Mouse (Mus musculus) limb, embryonic 13.5 days (tissue): ENCODE results near the gene Rasgef1b. TPM values are rescaled to one million over a fixed set of nuclear protein-coding genes. Genes with fewer than 3 reads are reported as not detected.

Experiments
- ATAC-seq: fragments of 200-750 bp; cut with Nextera tagmentation; 2 replicates; pipeline ENCODE4 v1.8.0; 2017; ENCODE audit warnings: low read depth, moderate number of reproducible peaks, moderate TSS enrichment; ENCODE audit not compliant: low FRiP score
- H3K27ac ChIP-seq: fragments of 300-500 bp; sonication (generic); 2 replicates; pipeline ENCODE4 v1.5.1; 2015; ENCODE audit warnings: inconsistent platforms, mild to moderate bottlenecking, moderate library complexity
- H3K27me3 ChIP-seq: fragments of 300-500 bp; sonication (generic); 2 replicates; pipeline ENCODE4 v1.6.1; 2015; ENCODE audit warnings: mild to moderate bottlenecking, inconsistent platforms
- H3K36me3 ChIP-seq: fragments of 300-500 bp; sonication (generic); 2 replicates; pipeline ENCODE4 v1.6.1; 2015; ENCODE audit warnings: inconsistent platforms, mild to moderate bottlenecking, moderate library complexity
- H3K4me1 ChIP-seq: fragments of 300-500 bp; sonication (generic); 2 replicates; pipeline ENCODE4 v1.6.1; 2015; ENCODE audit warnings: inconsistent platforms
- H3K4me2 ChIP-seq: fragments of 300-500 bp; sonication (generic); replicated peaks from 2 replicates; pipeline ENCODE4 v1.6.1; 2015; ENCODE audit warnings: inconsistent platforms, mild to moderate bottlenecking, moderate library complexity
- H3K4me3 ChIP-seq: fragments of 300-500 bp; sonication (generic); 2 replicates; pipeline ENCODE4 v1.5.1; 2015; ENCODE audit warnings: moderate library complexity, mild to moderate bottlenecking, inconsistent platforms
- H3K9ac ChIP-seq: fragments of 300-500 bp; sonication (generic); 2 replicates; pipeline ENCODE4 v1.6.1; 2015; ENCODE audit warnings: mild to moderate bottlenecking, inconsistent platforms
- H3K9me3 ChIP-seq: fragments of 300-500 bp; sonication (generic); 2 replicates; pipeline ENCODE4 v1.6.1; 2016; ENCODE audit warnings: inconsistent platforms
- WGBS: fragments of 180-500 bp; shearing (Covaris S2); methylation state at CpG from one replicate; pipeline ENCODE4 v1.1.7; 2015; 5-methylcytosine and 5-hydroxymethylcytosine counted together
- polyA plus RNA-seq: library from polyadenylated mRNA; unstranded; fragments of >200 nt; fragmentation: Nextera tagmentation; extraction: Ambion mirVana; gene quantifications from 2 replicates; pipeline ENCODE4 v1.2.1, GENCODE M21; 2015

The Rasgef1b gene
- polyA plus RNA-seq, 1 experiment from 2014 or later, result 16.0 TPM

DNA sequence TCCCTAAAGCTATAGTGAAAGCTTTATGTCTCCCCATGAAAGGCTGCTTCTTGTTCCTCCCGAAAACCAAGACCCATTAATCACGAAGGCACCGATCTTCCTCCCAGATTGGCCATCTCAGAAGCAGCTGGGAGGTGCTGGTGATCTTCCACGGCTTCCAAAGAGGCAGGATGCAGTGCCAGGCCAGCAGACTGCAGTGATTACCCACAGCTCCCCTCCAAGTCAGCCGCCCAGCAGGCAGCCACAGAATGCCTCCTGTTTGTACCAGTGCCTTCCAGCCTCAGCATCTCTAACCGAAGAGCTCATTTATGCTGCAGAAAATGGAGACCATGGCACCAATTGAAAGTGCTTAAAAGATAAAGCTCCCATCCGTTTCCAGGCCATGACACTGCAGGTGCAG, 131.2 kb downstream of the Rasgef1b start:
- WGBS, result 41% methylated on average over 7 of the region's 7 CpGs
- no peak overlapping the region for H3K27ac ChIP-seq
- H3K27me3 ChIP-seq, result 0 out of 2 replicates have a peak, but pooled peaks cover 7% of the 10 kb centered on the region
- H3K4me2 ChIP-seq, result no peak overlapping the region
- no peaks in the 10 kb centered on the region for H3K9me3 ChIP-seq
- no peaks in the 10 kb centered on the region for H3K36me3 ChIP-seq
- H3K4me1 ChIP-seq, result peaks cover 27% of the 10 kb centered on the region
- no peak for ATAC-seq
- no peak overlapping the region for H3K4me3 ChIP-seq
- no peak overlapping the region for H3K9ac ChIP-seq

DNA sequence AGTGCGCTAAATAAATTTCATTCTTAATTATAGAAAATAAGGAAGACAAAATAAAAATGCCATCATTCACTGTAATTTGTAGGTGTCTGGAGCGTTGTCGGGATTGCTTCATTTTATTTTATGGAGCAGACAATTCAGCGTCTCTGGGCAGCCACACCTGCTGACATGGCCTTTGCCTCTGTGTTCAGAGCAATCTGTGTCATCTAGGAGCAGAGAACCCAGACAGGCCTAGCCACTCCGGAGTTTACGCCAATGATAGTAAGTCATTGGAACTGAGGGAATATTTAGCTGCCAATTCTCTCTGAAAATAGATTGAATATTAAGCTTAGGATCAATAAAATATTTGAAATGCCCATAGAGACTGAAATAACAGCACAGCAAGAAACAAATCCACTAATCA, 137.5 kb downstream of the Rasgef1b start:
- 19% methylated on average over 6 of the region's 6 CpGs for WGBS

GRCm38 (mm10) chr5:99590539-99590938, 138.3 kb downstream of the Rasgef1b start:
- H3K27ac ChIP-seq, result no peak overlapping the region
- H3K4me2 ChIP-seq, result no peak overlapping the region
- peaks cover 7% of the 10 kb centered on the region; the same call in 1 of the 2 replicates for H3K27me3 ChIP-seq
- H3K9ac ChIP-seq, result no peak overlapping the region
- no peaks in the 10 kb centered on the region for H3K36me3 ChIP-seq
- peaks cover 18% of the 10 kb centered on the region for H3K4me1 ChIP-seq
- WGBS, result 50% methylated on average over 4 of the region's 4 CpGs
- ATAC-seq, result no peak
- H3K9me3 ChIP-seq, result no peaks in the 10 kb centered on the region
- H3K4me3 ChIP-seq, result no peak overlapping the region

More for the DNA sequence above, 137.5 kb downstream of the Rasgef1b start:
- Histone ChIP-seq H3K9me3 (no peaks in the 10 kb centered on the region), H3K27ac (no peak overlapping the region), H3K4me2 (no peak overlapping the region), H3K36me3 (no peaks in the 10 kb centered on the region), H3K9ac (no peak overlapping the region), H3K27me3 (peaks cover 7% of the 10 kb centered on the region; the same call in 1 of the 2 replicates), H3K4me3 (no peak overlapping the region), H3K4me1 (peaks cover 18% of the 10 kb centered on the region)
- no peak for ATAC-seq

DNA sequence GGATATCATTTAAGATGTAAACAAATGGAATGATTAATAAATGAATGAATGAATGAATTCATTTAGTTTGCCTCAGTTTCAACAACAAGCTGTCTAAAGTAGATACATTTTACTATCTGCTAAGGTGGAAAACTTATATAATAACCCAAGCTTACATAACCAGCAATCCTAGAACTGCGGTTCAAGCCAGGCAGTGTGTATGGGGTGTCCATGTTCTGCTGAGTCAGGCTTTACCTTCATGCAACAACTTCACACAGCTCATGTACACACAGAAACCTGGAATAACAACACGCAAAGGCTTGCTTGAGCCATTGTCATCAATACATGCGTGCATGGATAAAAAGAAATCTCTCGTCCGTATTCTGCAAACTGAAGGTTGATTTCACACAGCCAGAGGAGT, 140.9 kb downstream of the Rasgef1b start:
- no peak overlapping the region for H3K4me3 ChIP-seq
- H3K9me3 ChIP-seq, result no peaks in the 10 kb centered on the region
- H3K36me3 ChIP-seq, result no peaks in the 10 kb centered on the region
- peaks cover 18% of the 10 kb centered on the region for H3K4me1 ChIP-seq
- no peak overlapping the region for H3K4me2 ChIP-seq
- ATAC-seq, result no peak
- peaks cover 7% of the 10 kb centered on the region; the same call in 1 of the 2 replicates for H3K27me3 ChIP-seq
- WGBS, result 95% methylated on average over 5 of the region's 5 CpGs
- H3K27ac ChIP-seq, result no peak overlapping the region
- no peak overlapping the region for H3K9ac ChIP-seq

- H3K27me3 ChIP-seq, result peaks cover 7% of the 10 kb centered on the region; the same call in 1 of the 2 replicates
- H3K36me3 ChIP-seq, result no peaks in the 10 kb centered on the region
- 79% methylated on average over 4 of the region's 4 CpGs for WGBS
- no peak overlapping the region for H3K4me2 ChIP-seq
- no peak overlapping the region for H3K4me3 ChIP-seq
- H3K9ac ChIP-seq, result no peak overlapping the region
- H3K4me1 ChIP-seq, result peaks cover 18% of the 10 kb centered on the region
- no peaks in the 10 kb centered on the region for H3K9me3 ChIP-seq
- ATAC-seq, result no peak
- H3K27ac ChIP-seq, result no peak overlapping the region
These were observed 141.3 kb downstream of the Rasgef1b start for GRCm38 (mm10) chr5:99587589-99587988.

GRCm38 (mm10) chr5:99586287-99586686, 142.6 kb downstream of the Rasgef1b start:
- H3K9ac ChIP-seq, result no peak overlapping the region
- no peak overlapping the region for H3K4me3 ChIP-seq
- H3K4me1 ChIP-seq, result peaks cover 13% of the 10 kb centered on the region
- no peak overlapping the region for H3K27ac ChIP-seq
- 79% methylated on average over 6 of the region's 6 CpGs for WGBS
- ATAC-seq, result no peak
- no peaks in the 10 kb centered on the region for H3K36me3 ChIP-seq
- H3K27me3 ChIP-seq, result peaks cover 7% of the 10 kb centered on the region; the same call in 1 of the 2 replicates
- no peak overlapping the region for H3K4me2 ChIP-seq
- no peaks in the 10 kb centered on the region for H3K9me3 ChIP-seq

GRCm38 (mm10) chr5:99585166-99585898, 143.5 kb downstream of the Rasgef1b start:
- H3K4me1 ChIP-seq, result peaks cover 6% of the 10 kb centered on the region
- H3K36me3 ChIP-seq, result no peaks in the 10 kb centered on the region
- H3K27me3 ChIP-seq, result peaks cover 6% of the 10 kb centered on the region; the same call in 1 of the 2 replicates
- WGBS, result 78% methylated on average over 5 of the region's 5 CpGs
- H3K4me2 ChIP-seq, result no peak overlapping the region
- H3K27ac ChIP-seq, result no peak overlapping the region
- H3K9me3 ChIP-seq, result no peaks in the 10 kb centered on the region
- H3K4me3 ChIP-seq, result no peak overlapping the region
- no peak for ATAC-seq
- H3K9ac ChIP-seq, result no peak overlapping the region

GRCm38 (mm10) chr5:99584266-99584665, 144.6 kb downstream of the Rasgef1b start:
- H3K4me1 ChIP-seq, result peaks cover 6% of the 10 kb centered on the region
- no peaks in the 10 kb centered on the region for H3K36me3 ChIP-seq
- no peak overlapping the region for H3K4me3 ChIP-seq
- no peak overlapping the region for H3K4me2 ChIP-seq
- 77% methylated on average over 9 of the region's 9 CpGs for WGBS
- no peaks in the 10 kb centered on the region for H3K9me3 ChIP-seq
- no peak overlapping the region for H3K9ac ChIP-seq
- ATAC-seq, result no peak
- H3K27ac ChIP-seq, result no peak overlapping the region
- H3K27me3 ChIP-seq, result no peaks in the 10 kb centered on the region

- Histone ChIP-seq H3K4me2 (no peak overlapping the region), H3K27ac (no peak overlapping the region), H3K9ac (no peak overlapping the region), H3K4me3 (no peak overlapping the region), H3K4me1 (peaks cover 6% of the 10 kb centered on the region), H3K9me3 (no peaks in the 10 kb centered on the region), H3K27me3 (no peaks in the 10 kb centered on the region), H3K36me3 (no peaks in the 10 kb centered on the region)
- 23% methylated on average over 5 of the region's 5 CpGs for WGBS
- no peak for ATAC-seq
These were observed 146.8 kb downstream of the Rasgef1b start for GRCm38 (mm10) chr5:99582055-99582454.

DNA sequence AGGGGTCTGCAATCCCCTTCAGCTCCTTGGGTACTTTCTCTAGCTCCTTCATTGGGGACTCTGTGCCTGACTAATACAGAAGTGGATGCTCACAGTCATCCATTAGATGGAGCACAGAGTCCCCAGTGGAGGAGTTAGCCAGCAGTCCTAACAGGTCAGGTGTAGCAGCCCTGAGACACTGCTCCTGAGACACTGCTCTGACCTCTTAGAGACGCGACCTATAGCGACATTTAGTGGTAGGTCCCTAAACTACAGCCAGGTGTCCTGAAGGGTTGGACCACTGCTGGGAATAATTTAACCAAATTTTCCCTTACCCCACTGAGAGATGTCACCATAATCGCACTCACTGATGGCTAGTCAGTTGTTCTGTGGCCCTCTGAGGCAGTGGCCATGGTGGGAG, 150.2 kb downstream of the Rasgef1b start:
- WGBS, result 7% methylated on average over 4 of the region's 4 CpGs
- Histone ChIP-seq H3K9me3 (no peaks in the 10 kb centered on the region), H3K4me3 (no peak overlapping the region), H3K9ac (no peak overlapping the region), H3K27me3 (no peaks in the 10 kb centered on the region), H3K4me2 (no peak overlapping the region), H3K4me1 (peaks cover 6% of the 10 kb centered on the region), H3K27ac (no peak overlapping the region), H3K36me3 (no peaks in the 10 kb centered on the region)
- ATAC-seq, result no peak

DNA sequence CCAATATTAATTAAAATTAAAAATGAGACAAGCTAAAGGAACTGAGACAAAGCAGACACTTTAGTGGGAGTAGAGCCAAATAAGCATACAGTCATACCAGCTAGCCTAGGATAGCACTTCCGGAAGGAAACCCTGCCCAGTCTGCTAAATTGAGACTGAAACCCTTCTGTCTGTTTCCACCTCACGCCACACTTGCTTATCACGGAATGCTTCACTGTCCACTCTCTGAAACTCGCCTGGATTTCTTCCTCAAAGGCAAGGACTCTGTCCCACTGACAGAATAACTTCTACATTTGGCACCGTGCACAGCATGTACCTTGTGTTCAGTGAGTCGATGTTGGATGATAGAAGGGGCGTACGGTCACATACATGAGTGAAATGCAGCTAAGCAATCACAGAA, 153.0 kb downstream of the Rasgef1b start:
- no peaks in the 10 kb centered on the region for H3K9me3 ChIP-seq
- no peak for ATAC-seq
- WGBS, result 85% methylated on average over 8 of the region's 8 CpGs

GRCm38 (mm10) chr5:99564501-99565323, 164.2 kb downstream of the Rasgef1b start:
- 15% methylated on average over 8 of the region's 8 CpGs for WGBS
- no peak for ATAC-seq
- Histone ChIP-seq H3K9me3 (no peaks in the 10 kb centered on the region), H3K36me3 (no peaks in the 10 kb centered on the region), H3K4me3 (no peak overlapping the region), H3K27me3 (no peaks in the 10 kb centered on the region), H3K27ac (no peak overlapping the region), H3K4me2 (no peak overlapping the region), H3K4me1 (peaks cover 21% of the 10 kb centered on the region), H3K9ac (no peak overlapping the region)

More for the DNA sequence above, 153.0 kb downstream of the Rasgef1b start:
- H3K27ac ChIP-seq, result no peak overlapping the region
- H3K4me1 ChIP-seq, result peaks cover 5% of the 10 kb centered on the region; the same call in 1 of the 2 replicates
- H3K36me3 ChIP-seq, result no peaks in the 10 kb centered on the region
- no peak overlapping the region for H3K4me2 ChIP-seq
- no peaks in the 10 kb centered on the region for H3K27me3 ChIP-seq
- no peak overlapping the region for H3K9ac ChIP-seq
- no peak overlapping the region for H3K4me3 ChIP-seq
